Mouse (Mus musculus) common myeloid progenitor, adult 5-6 weeks (primary cell): ENCODE results near the gene Gpr37l1. TPM values are rescaled to one million over a fixed set of nuclear protein-coding genes. Genes with fewer than 3 reads are reported as not detected.
"Not testable (repeated sequence)": the region's sequence is repeated elsewhere in the genome, so short reads cannot be mapped to it uniquely, and the experiment has no call there.

Experiments used
- ATAC-seq: replicated peaks from 2 replicates; pipeline ENCODE4 v1.8.0; 2016; ENCODE audit warnings: low read depth, mild to moderate bottlenecking, moderate TSS enrichment, inconsistent platforms; ENCODE audit not compliant: poor library complexity, severe bottlenecking
- total RNA-seq: library from RNA; stranded (forward); fragments of 200-1000, 187-1606 nt; gene quantifications from 2 replicates; pipeline ENCODE4 v1.2.3, GENCODE M21; 2017

Gpr37l1 gene
- not detected in 2 replicates for total RNA-seq

- ATAC-seq, result no peak
Measured at GRCm38 (mm10) chr1:135167435-135167834, at the start of gene Gpr37l1. Gene Gpr37l1 (minus strand): TSS chr1:135167681.

GRCm38 (mm10) chr1:135213772-135214640, 46.5 kb upstream of the Gpr37l1 start:
- ATAC-seq, result no peak

- no peak for ATAC-seq
Measured at GRCm38 (mm10) chr1:135210421-135210820, 42.9 kb upstream of the Gpr37l1 start.

- no peak for ATAC-seq
Measured at GRCm38 (mm10) chr1:135208716-135209115, 41.2 kb upstream of the Gpr37l1 start.

GRCm38 (mm10) chr1:135206586-135207339, 39.3 kb upstream of the Gpr37l1 start:
- no peak for ATAC-seq

GRCm38 (mm10) chr1:135205257-135205656, 37.8 kb upstream of the Gpr37l1 start:
- no peak for ATAC-seq

GRCm38 (mm10) chr1:135204196-135205126, 37.0 kb upstream of the Gpr37l1 start:
- ATAC-seq, result peak; percentile 83

GRCm38 (mm10) chr1:135200400-135200799, 32.9 kb upstream of the Gpr37l1 start:
- ATAC-seq, result no peak

- peak; percentile 94 for ATAC-seq
Measured at GRCm38 (mm10) chr1:135199014-135199819, 31.7 kb upstream of the Gpr37l1 start.

GRCm38 (mm10) chr1:135198412-135198811, 30.9 kb upstream of the Gpr37l1 start:
- ATAC-seq, result no peak

GRCm38 (mm10) chr1:135195907-135196440, 28.5 kb upstream of the Gpr37l1 start:
- ATAC-seq, result no peak

GRCm38 (mm10) chr1:135194335-135194734, 26.9 kb upstream of the Gpr37l1 start:
- not testable (repeated sequence) for ATAC-seq

- ATAC-seq, result no peak
Measured at GRCm38 (mm10) chr1:135189186-135189585, 21.7 kb upstream of the Gpr37l1 start.

- no peak for ATAC-seq
Measured at GRCm38 (mm10) chr1:135188197-135188596, 20.7 kb upstream of the Gpr37l1 start.

GRCm38 (mm10) chr1:135187016-135187415, 19.5 kb upstream of the Gpr37l1 start:
- ATAC-seq, result not testable (repeated sequence)

- ATAC-seq, result no peak
Measured at GRCm38 (mm10) chr1:135186427-135186826, 18.9 kb upstream of the Gpr37l1 start.

GRCm38 (mm10) chr1:135185936-135186335, 18.5 kb upstream of the Gpr37l1 start:
- ATAC-seq, result no peak

GRCm38 (mm10) chr1:135183941-135184570, 16.6 kb upstream of the Gpr37l1 start:
- no peak for ATAC-seq
